Mouse (Mus musculus) gastrocnemius, postnatal 25 days (tissue): ENCODE data around the gene Rere. TPM values are rescaled to one million over a fixed set of nuclear protein-coding genes. Genes with fewer than 3 reads are reported as not detected.

Source experiments
- DNase-seq: peaks from one replicate; pipeline ENCODE4 v3.0.0; 2022
- total RNA-seq, 2 experiments: library from RNA; stranded (reverse); gene quantifications; 1 replicate in 1 of 2; 2 replicates in 1 of 2; pipeline ENCODE4 v1.2.3; 2021

The Rere gene
- total RNA-seq, 2 experiments from 2014 or later: 51.0 to 56.4 TPM

DNA sequence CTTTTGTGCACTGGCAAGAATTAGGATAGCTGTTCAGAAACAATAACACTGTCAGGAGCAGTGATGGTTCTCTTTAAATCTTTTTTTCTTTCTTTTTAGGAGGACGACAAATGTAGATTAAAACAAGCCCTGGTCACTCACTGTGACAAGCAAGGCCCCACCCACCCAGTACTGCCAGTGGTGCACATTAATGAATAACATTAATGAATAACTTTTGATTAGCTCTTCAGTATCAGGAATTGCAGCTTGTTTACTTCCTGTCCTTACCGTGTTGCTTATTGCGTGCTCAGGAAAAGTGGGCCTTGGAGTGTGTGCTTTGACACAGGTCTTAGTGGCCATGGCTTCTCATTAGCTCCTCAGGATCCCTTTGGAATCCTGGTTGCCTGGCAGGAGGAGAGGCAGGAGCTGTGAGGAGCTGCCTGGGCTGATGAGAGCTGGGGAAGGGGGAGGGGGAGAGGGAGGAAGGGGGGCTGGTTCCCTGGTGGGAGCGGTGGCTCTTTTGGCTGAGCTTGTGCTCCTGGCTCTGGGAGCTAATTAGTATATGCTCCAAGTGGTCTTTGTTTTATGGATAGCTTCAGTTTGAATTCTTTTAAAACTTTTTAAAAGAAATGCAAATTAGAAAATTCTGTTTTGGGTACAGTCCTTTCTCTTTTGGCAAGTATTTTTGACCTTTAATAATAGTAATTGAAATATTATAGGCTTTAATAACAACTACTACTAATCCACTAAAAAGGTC, 65.4 kb downstream of the Rere start:
- DNase-seq: no peak

GRCm38 (mm10) chr4:150347387-150347672, 65.9 kb downstream of the Rere start:
- DNase-seq: no peak

GRCm38 (mm10) chr4:150349680-150350101, 68.2 kb downstream of the Rere start:
- no peak for DNase-seq

GRCm38 (mm10) chr4:150351419-150352075, 70.1 kb downstream of the Rere start:
- DNase-seq: no peak

- DNase-seq: no peak
Measured at GRCm38 (mm10) chr4:150352736-150353135, 71.3 kb downstream of the Rere start.

GRCm38 (mm10) chr4:150353376-150353900, 72.0 kb downstream of the Rere start:
- no peak for DNase-seq

DNA sequence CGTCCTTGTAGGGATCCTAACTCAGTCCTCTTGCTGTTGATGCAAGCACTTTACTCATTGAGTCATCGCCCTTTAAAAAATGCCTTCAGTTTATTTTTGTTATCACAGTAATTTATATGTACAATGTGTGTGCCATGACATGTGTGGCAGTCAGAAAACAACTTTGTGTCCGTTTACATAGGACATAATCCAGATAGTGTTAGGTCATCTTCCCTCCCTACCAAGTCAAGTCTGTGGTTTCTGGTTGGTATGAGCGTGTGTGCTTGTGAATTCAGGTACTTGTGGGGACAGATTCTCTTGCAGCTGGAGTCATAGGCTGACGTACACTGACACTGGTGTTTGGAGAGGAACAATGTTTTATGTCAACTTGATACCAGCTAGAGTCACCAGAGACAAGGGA, 74.4 kb downstream of the Rere start:
- no peak for DNase-seq

- no peak for DNase-seq
Measured at GRCm38 (mm10) chr4:150361986-150362691, 80.7 kb downstream of the Rere start.

GRCm38 (mm10) chr4:150362858-150363257, 81.4 kb downstream of the Rere start:
- DNase-seq: no peak

DNA sequence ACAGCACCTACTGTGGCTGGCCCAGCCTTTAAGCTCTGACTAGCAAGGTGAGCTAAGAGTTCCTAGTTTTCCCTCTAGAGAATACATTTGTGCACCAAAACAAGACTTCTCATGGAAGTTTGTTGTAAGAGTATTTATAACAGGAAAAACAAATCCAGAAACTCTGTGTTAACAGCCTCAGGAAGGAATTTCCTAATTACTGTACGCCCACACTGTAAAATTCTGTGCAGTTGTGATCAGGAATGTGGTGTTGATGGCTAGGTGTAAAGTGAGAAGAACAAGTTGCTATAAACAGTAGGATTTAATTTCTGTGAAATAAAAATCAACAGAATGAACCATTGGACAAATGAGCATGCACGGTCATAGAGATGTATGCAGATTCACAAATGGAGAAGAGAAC, 83.3 kb downstream of the Rere start:
- DNase-seq: no peak

GRCm38 (mm10) chr4:150366510-150367208, 85.2 kb downstream of the Rere start:
- no peak for DNase-seq

- peak; percentile 76 for DNase-seq
Measured at GRCm38 (mm10) chr4:150371580-150372380, 90.3 kb downstream of the Rere start.

DNA sequence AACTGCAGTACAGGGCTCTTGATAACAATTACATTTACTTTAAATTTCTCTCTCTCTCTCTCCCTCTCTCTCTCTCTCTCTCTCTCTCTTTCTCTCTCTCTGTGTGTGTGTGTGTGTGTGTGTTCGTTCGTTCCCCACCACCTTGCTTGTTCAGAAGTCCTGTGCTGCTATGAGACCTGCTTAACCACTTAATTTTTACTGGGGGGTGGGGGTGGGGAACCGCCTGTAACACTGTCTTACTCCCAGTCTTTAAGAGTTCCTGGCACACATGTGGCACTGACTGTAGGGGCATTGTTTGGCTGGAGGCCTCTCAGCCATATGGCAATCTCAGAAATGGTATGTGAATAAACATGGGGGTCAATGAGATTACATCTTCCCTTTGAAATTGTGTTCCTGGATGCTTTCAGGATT, 91.2 kb downstream of the Rere start:
- no peak for DNase-seq

GRCm38 (mm10) chr4:150373111-150374109, 92.0 kb downstream of the Rere start:
- DNase-seq: peak; percentile 72

DNA sequence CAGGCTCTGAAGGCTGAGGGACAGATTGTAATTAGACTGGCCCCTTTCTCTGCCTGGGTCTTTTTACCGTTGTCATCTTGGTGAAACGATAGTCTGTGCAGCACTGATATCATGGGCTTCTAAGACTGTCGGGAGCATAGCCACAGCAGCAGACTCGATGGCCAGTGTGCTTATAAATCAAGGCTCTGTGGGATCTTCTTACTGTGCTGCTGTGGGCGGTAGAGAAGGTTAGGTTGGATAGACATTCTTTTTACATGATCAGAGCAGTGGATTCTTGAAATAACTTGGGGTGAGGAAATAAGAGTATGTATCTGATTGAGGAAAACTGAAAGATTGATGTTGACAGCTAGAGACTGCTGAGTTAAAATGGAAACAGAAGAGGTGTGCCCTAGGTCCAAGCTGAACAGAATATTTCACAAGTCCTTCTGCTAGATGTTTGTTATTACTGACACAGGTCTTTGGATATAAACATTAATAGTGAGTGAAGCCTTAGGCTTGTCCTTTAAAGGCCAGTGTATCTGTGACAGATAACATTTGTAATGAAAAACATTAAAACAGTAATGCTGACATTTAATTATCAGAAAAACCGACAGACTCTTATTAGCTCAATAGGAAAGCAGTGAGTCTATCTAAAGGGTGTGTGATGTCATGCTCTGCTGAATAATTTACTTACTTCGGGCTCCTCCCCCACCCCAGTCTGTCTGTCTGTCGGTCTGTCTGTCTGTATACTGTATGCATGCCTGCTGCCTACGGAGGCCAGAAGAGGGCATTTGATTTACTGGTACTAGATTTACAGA, 93.4 kb downstream of the Rere start:
- DNase-seq: no peak

DNA sequence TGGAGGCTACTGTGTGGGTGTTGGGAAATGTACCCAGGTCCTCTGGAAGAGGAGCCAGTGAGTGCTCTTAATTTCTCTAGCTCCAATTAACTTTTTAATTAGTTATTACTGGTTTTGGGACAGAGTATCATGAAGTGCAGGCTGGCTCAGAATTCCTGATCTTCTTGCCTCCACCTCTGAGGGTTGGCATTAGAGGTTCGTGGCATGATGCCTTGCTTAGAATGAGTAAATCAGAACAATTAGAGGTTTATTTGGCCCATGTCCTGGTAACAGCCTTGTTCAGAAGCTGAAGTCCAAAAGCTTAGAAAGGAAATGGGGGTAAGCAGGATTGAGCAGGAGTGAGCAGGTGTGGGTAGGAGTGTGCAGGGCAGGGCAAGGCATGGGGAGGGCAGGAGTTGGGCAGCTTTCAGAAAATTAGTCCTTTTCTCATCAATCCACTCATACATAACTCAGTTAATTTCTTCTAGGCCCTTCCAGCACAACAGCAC, 94.0 kb downstream of the Rere start:
- no peak for DNase-seq

GRCm38 (mm10) chr4:150379313-150379712, 97.9 kb downstream of the Rere start:
- no peak for DNase-seq

DNA sequence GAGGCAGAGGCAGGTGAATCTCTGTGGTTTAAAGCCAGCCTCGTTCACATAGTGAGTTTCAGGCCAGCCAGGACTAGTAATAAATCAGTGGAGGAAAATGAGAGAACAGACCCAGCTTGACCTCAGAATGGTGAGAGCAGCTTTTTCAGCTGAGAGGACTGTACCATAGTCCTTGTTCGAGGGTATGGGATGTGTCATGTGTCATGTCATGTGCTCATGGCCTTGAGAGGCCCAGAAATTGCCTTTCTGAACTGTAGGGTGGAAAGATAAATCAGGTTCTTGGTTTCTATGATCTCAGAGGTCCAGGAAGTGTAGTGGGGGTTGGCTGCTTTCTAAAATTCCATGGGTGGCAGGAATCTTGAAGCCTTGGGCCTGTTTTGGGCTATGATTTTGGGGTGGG, 98.3 kb downstream of the Rere start:
- no peak for DNase-seq

- DNase-seq: no peak
Measured at GRCm38 (mm10) chr4:150380273-150380672, 98.8 kb downstream of the Rere start.
